Mouse (Mus musculus): ENCODE results near the gene Nubpl. TPM values are rescaled to one million over a fixed set of nuclear protein-coding genes. Genes with fewer than 3 reads are reported as not detected.

Nubpl gene
- polyA plus RNA-seq, 1 experiment from 2014 or later = 18.3 TPM

GRCm38 (mm10) chr12:52268131-52268530 lies 170.6 kb downstream of the Nubpl start:
- WGBS = 72% methylated on average over 2 of the region's 2 CpGs
- H3K9me3 ChIP-seq (replicated peaks) = no peaks in the 10 kb centered on the region
- no peak overlapping the region for H3K4me3 ChIP-seq
- no peak for DNase-seq (ENCODE audit: low spot score)
- 0 out of 2 replicates have a peak, but pooled peaks cover 6% of the 10 kb centered on the region for H3K4me1 ChIP-seq
- no peak overlapping the region for H3K27ac ChIP-seq
- no peaks in the 10 kb centered on the region for H3K36me3 ChIP-seq
- no peaks in the 10 kb centered on the region for H3K27me3 ChIP-seq (ENCODE audit: low read depth, poor library complexity, severe bottlenecking)

GRCm38 (mm10) chr12:52272828-52273227 lies 175.3 kb downstream of the Nubpl start:
- Histone ChIP-seq H3K4me1 (no peaks in the 10 kb centered on the region), H3K4me3 (no peak overlapping the region), H3K27me3 (ENCODE audit: low read depth, poor library complexity, severe bottlenecking) (no peaks in the 10 kb centered on the region), H3K27ac (no peak overlapping the region), H3K36me3 (no peaks in the 10 kb centered on the region), H3K9me3 (replicated peaks) (no peaks in the 10 kb centered on the region)
- no peak for DNase-seq (ENCODE audit: low spot score)
- 81% methylated on average over 1 of the region's 1 CpGs for WGBS

- H3K27me3 ChIP-seq (ENCODE audit: low read depth, poor library complexity, severe bottlenecking) = no peaks in the 10 kb centered on the region
- 46% methylated on average over 1 of the region's 1 CpGs for WGBS
- no peaks in the 10 kb centered on the region for H3K9me3 ChIP-seq (replicated peaks)
- DNase-seq (ENCODE audit: low spot score) = no peak
- no peaks in the 10 kb centered on the region for H3K4me1 ChIP-seq
- H3K4me3 ChIP-seq = no peak overlapping the region
- H3K36me3 ChIP-seq = no peaks in the 10 kb centered on the region
- H3K27ac ChIP-seq = no peak overlapping the region
Observed at GRCm38 (mm10) chr12:52276320-52276719, 178.8 kb downstream of the Nubpl start.

- Histone ChIP-seq H3K4me1 (peaks cover 7% of the 10 kb centered on the region), H3K9me3 (replicated peaks) (no peaks in the 10 kb centered on the region), H3K27ac (no peak overlapping the region), H3K36me3 (no peaks in the 10 kb centered on the region), H3K4me3 (no peak overlapping the region), H3K27me3 (ENCODE audit: low read depth, poor library complexity, severe bottlenecking) (no peaks in the 10 kb centered on the region)
- WGBS = 82% methylated on average over 1 of the region's 1 CpGs
- no peak for DNase-seq (ENCODE audit: low spot score)
Observed at GRCm38 (mm10) chr12:52281232-52281631, 183.7 kb downstream of the Nubpl start.

- Histone ChIP-seq H3K9me3 (replicated peaks) (no peaks in the 10 kb centered on the region), H3K27me3 (ENCODE audit: low read depth, poor library complexity, severe bottlenecking) (no peaks in the 10 kb centered on the region), H3K27ac (no peak overlapping the region), H3K4me3 (no peak overlapping the region), H3K36me3 (no peaks in the 10 kb centered on the region), H3K4me1 (peaks cover 34% of the 10 kb centered on the region)
- DNase-seq (ENCODE audit: low spot score) = no peak
Observed at GRCm38 (mm10) chr12:52284471-52284870, 186.9 kb downstream of the Nubpl start.

- Histone ChIP-seq H3K27ac (peak overlapping the region; percentile 21; the same call in 1 of the 2 replicates), H3K4me3 (no peak overlapping the region), H3K27me3 (ENCODE audit: low read depth, poor library complexity, severe bottlenecking) (no peaks in the 10 kb centered on the region), H3K36me3 (no peaks in the 10 kb centered on the region), H3K9me3 (replicated peaks) (no peaks in the 10 kb centered on the region), H3K4me1 (peaks cover 42% of the 10 kb centered on the region)
- DNase-seq (ENCODE audit: low spot score) = no peak
- WGBS = 54% methylated on average over 3 of the region's 3 CpGs
Observed at GRCm38 (mm10) chr12:52286802-52287201, 189.3 kb downstream of the Nubpl start.

GRCm38 (mm10) chr12:52288537-52288936 lies 191.0 kb downstream of the Nubpl start:
- no peaks in the 10 kb centered on the region for H3K27me3 ChIP-seq (ENCODE audit: low read depth, poor library complexity, severe bottlenecking)
- peak overlapping the region; percentile 58 for H3K27ac ChIP-seq
- H3K4me1 ChIP-seq = peaks cover 42% of the 10 kb centered on the region
- DNase-seq (ENCODE audit: low spot score) = no peak
- H3K4me3 ChIP-seq = no peak overlapping the region
- 80% methylated on average over 4 of the region's 4 CpGs for WGBS
- no peaks in the 10 kb centered on the region for H3K9me3 ChIP-seq (replicated peaks)
- no peaks in the 10 kb centered on the region for H3K36me3 ChIP-seq

- no peak for DNase-seq (ENCODE audit: low spot score)
- Histone ChIP-seq H3K4me3 (no peak overlapping the region), H3K4me1 (peaks cover 42% of the 10 kb centered on the region), H3K27ac (peak overlapping the region; percentile 58), H3K9me3 (replicated peaks) (no peaks in the 10 kb centered on the region), H3K36me3 (no peaks in the 10 kb centered on the region), H3K27me3 (ENCODE audit: low read depth, poor library complexity, severe bottlenecking) (no peaks in the 10 kb centered on the region)
- 77% methylated on average over 11 of the region's 11 CpGs for WGBS
Observed at GRCm38 (mm10) chr12:52288941-52289567, 191.5 kb downstream of the Nubpl start.

GRCm38 (mm10) chr12:52289594-52289993 lies 192.1 kb downstream of the Nubpl start:
- Histone ChIP-seq H3K9me3 (replicated peaks) (no peaks in the 10 kb centered on the region), H3K4me1 (peaks cover 42% of the 10 kb centered on the region), H3K27me3 (ENCODE audit: low read depth, poor library complexity, severe bottlenecking) (no peaks in the 10 kb centered on the region), H3K4me3 (no peak overlapping the region), H3K27ac (peak overlapping the region; percentile 51; the same call in 1 of the 2 replicates), H3K36me3 (no peaks in the 10 kb centered on the region)
- WGBS = 79% methylated on average over 10 of the region's 10 CpGs
- no peak for DNase-seq (ENCODE audit: low spot score)

- no peaks in the 10 kb centered on the region for H3K9me3 ChIP-seq (replicated peaks)
- H3K36me3 ChIP-seq = no peaks in the 10 kb centered on the region
- no peaks in the 10 kb centered on the region for H3K27me3 ChIP-seq (ENCODE audit: low read depth, poor library complexity, severe bottlenecking)
- no peak overlapping the region for H3K4me3 ChIP-seq
- WGBS = 95% methylated on average over 2 of the region's 2 CpGs
- peaks cover 14% of the 10 kb centered on the region for H3K4me1 ChIP-seq
- no peak overlapping the region for H3K27ac ChIP-seq
- DNase-seq (ENCODE audit: low spot score) = no peak
Observed at GRCm38 (mm10) chr12:52293931-52294330, 196.4 kb downstream of the Nubpl start.

- 96% methylated on average over 2 of the region's 2 CpGs for WGBS
- no peak for DNase-seq (ENCODE audit: low spot score)
- Histone ChIP-seq H3K9me3 (replicated peaks) (no peaks in the 10 kb centered on the region), H3K27ac (no peak overlapping the region), H3K4me3 (no peak overlapping the region), H3K4me1 (no peaks in the 10 kb centered on the region), H3K36me3 (no peaks in the 10 kb centered on the region), H3K27me3 (ENCODE audit: low read depth, poor library complexity, severe bottlenecking) (no peaks in the 10 kb centered on the region)
Observed at GRCm38 (mm10) chr12:52297988-52298387, 200.5 kb downstream of the Nubpl start.

GRCm38 (mm10) chr12:52298683-52299082 lies 201.1 kb downstream of the Nubpl start:
- no peaks in the 10 kb centered on the region for H3K9me3 ChIP-seq (replicated peaks)
- DNase-seq (ENCODE audit: low spot score) = no peak
- H3K4me1 ChIP-seq = no peaks in the 10 kb centered on the region
- H3K27ac ChIP-seq = no peak overlapping the region
- no peaks in the 10 kb centered on the region for H3K27me3 ChIP-seq (ENCODE audit: low read depth, poor library complexity, severe bottlenecking)
- H3K36me3 ChIP-seq = no peaks in the 10 kb centered on the region
- no peak overlapping the region for H3K4me3 ChIP-seq
- 67% methylated on average over 1 of the region's 1 CpGs for WGBS

GRCm38 (mm10) chr12:52302961-52303360 lies 205.4 kb downstream of the Nubpl start:
- peaks cover 4% of the 10 kb centered on the region; the same call in 1 of the 2 replicates for H3K4me1 ChIP-seq
- no peak for DNase-seq (ENCODE audit: low spot score)
- WGBS = 91% methylated on average over 2 of the region's 2 CpGs
- no peaks in the 10 kb centered on the region for H3K9me3 ChIP-seq (replicated peaks)
- H3K36me3 ChIP-seq = no peaks in the 10 kb centered on the region
- H3K27me3 ChIP-seq (ENCODE audit: low read depth, poor library complexity, severe bottlenecking) = no peaks in the 10 kb centered on the region
- no peak overlapping the region for H3K4me3 ChIP-seq
- no peak overlapping the region for H3K27ac ChIP-seq

- WGBS = 93% methylated on average over 7 of the region's 7 CpGs
- peaks cover 10% of the 10 kb centered on the region; the same call in 1 of the 2 replicates for H3K4me1 ChIP-seq
- H3K36me3 ChIP-seq = no peaks in the 10 kb centered on the region
- no peak overlapping the region for H3K4me3 ChIP-seq
- DNase-seq (ENCODE audit: low spot score) = no peak
- H3K27me3 ChIP-seq (ENCODE audit: low read depth, poor library complexity, severe bottlenecking) = no peaks in the 10 kb centered on the region
- H3K27ac ChIP-seq = no peak overlapping the region
- H3K9me3 ChIP-seq (replicated peaks) = no peaks in the 10 kb centered on the region
Observed at GRCm38 (mm10) chr12:52306348-52306747, 208.8 kb downstream of the Nubpl start.

Data from limb, embryonic 10.5 days (tissue).